ENCODE assay signal across 8 mouse cellular contexts in the genomic region with DNA sequence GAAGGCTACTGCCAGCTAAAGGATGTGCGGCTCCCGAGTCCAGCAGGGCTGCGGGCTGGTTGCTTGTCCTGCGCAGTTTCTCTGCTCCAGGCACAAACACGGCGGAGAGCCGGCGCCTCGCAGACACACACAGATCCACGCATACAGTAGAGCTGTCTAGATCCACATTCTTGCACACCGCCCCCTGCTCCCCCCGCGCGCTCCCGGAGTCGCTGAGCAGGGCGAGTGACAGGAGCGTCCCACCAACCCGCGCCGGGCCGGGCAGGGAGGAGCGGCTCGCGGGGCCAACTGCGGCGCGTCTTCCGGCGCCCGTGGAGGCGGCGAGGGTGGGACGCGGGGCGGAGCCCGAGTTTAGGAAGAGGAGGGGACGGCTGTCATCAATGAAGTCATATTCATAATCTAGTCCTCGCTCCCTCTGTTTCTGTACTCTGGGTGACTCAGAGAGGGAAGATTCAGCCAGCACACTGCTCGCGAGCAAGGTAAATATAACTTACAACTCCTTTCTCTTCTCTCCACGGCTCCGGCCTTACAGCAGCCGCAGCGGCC. TPM values are rescaled to one million over a fixed set of nuclear protein-coding genes. Genes with fewer than 3 reads are reported as not detected.
DNase-seq lines count a peak whose midpoint lies in the region; ATAC-seq lines count a peak whose summit lies in the region.

A gene (plus strand): TSS at position 296 of the 546 bp plus-strand sequence.

- H3K4me3 ChIP-seq in intestine, embryonic 14.5 days (ENCODE audit: low read depth, low read length), result peak within 1 kb of the TSS; percentile 63

- WGBS in intestine, embryonic 14.5 days, result under 1% methylated on average over 45 of the region's 45 CpGs

- no peaks in the 10 kb centered on the region for H3K9me3 ChIP-seq in intestine, embryonic 14.5 days (ENCODE audit: control insufficient read depth, low read length)

- peak within 1 kb of the TSS; percentile 97 for H3K4me2 ChIP-seq in intestine, embryonic 14.5 days (ENCODE audit: low read length)

- H3K27ac ChIP-seq in intestine, embryonic 14.5 days (ENCODE audit: low read depth), result peak within 1 kb of the TSS; percentile 92

- H3K36me3 ChIP-seq in intestine, embryonic 14.5 days (ENCODE audit: control insufficient read depth, insufficient read depth, low read length), result no peaks in the 10 kb centered on the region

- peak; percentile 92 for ATAC-seq in intestine, embryonic 14.5 days (replicated peaks; ENCODE audit: low FRiP score, low TSS enrichment, low read depth)
- ATAC-seq in megakaryocyte progenitor cell, adult 5-6 weeks (replicated peaks; ENCODE audit: poor library complexity), result peak; percentile 71

- intact Hi-C loops in left cerebral cortex, postnatal 10 days (cut with DNase I), result loop anchor here (5.0 kb wide), 1 partner anchor 138 kb away; no protein-coding TSS in a partner anchor

- peaks cover 7% of the 10 kb centered on the region; the same call in 1 of the 2 replicates for H3K4me1 ChIP-seq in intestine, embryonic 14.5 days (replicated peaks; ENCODE audit: control insufficient read depth, insufficient read depth, low read length)

- peak; percentile 96 for DNase-seq in adrenal gland, adult 18-20 months (ENCODE audit: low spot score in 2 of 2)
- peak; percentile 96 for DNase-seq in embryo, embryonic 11 days
- DNase-seq in gastrocnemius, postnatal 25 days, result peak; percentile 99
- DNase-seq in intestine, embryonic 14.5 days (ENCODE audit: low spot score), result peak; percentile 93
- peak; percentile 95 to 99 for DNase-seq in left cerebral cortex, postnatal 10 days (ENCODE audit: extremely low spot score in 1 of 2, low spot score in 2 of 2)
- DNase-seq in right cerebral cortex, postnatal 10 days (ENCODE audit: low spot score in 2 of 2), result peak; percentile 99
- peak; percentile 97 for DNase-seq in urinary bladder, postnatal 14 days (ENCODE audit: low spot score)

- peak within 1 kb of the TSS; percentile 64 for H3K9ac ChIP-seq in intestine, embryonic 14.5 days (ENCODE audit: low read length)

- no peaks in the 10 kb centered on the region for H3K27me3 ChIP-seq in intestine, embryonic 14.5 days (replicated peaks; ENCODE audit: control insufficient read depth, insufficient read depth, low read length)

RNA-seq across cellular contexts. Expression of the gene that starts here (rescaled TPM):
- total RNA-seq in adrenal gland, adult 18-20 months (2021), result 10 to 100 TPM; 67.3 to 85.3 TPM
- 10 to 100 TPM; 38.4 to 40.9 TPM for total RNA-seq in gastrocnemius, postnatal 25 days (2021)
- 47.0 and 50.0 TPM in 2 replicates for polyA plus RNA-seq in intestine, embryonic 14.5 days (2014; fragmentation: Nextera tagmentation; extraction: Ambion mirVana)
- 100 to 1,000 TPM; 205 to 206 TPM for total RNA-seq in left cerebral cortex, postnatal 10 days (2021)
- 68.9 and 76.5 TPM in 2 replicates for total RNA-seq in megakaryocyte progenitor cell, adult 5-6 weeks (2015)
- total RNA-seq in megakaryocyte progenitor cell, adult 5-6 weeks (2017), result 50.3 and 60.7 TPM in 2 replicates

Comparison
In these comparisons a context has a peak if more than half of its experiments do, and no peak if none do; other contexts are left out.
1. Peak in every context shown above with its lines: DNase-seq, ATAC-seq, H3K4me3 ChIP-seq and H3K27ac ChIP-seq.